In genomic region chr11:55608524-55608920, GRCm38 (mm10) we compare ENCODE assay signal across 11 mouse cellular contexts. TPM values are rescaled to one million over a fixed set of nuclear protein-coding genes. Genes with fewer than 3 reads are reported as not detected.
DNase-seq lines count a peak whose midpoint lies in the region; ATAC-seq and TF ChIP-seq lines count a peak whose summit lies in the region.
"Had no signal": no experiment of that assay in that cellular context is flagged by ENCODE, and none has a peak within 500 bp of the region (broad histone marks: within the 10 kb centered on the region; RNA-seq: fewer than 3 reads in every experiment).

No protein-coding gene starts in this region.

- peaks cover 41% of the 10 kb centered on the region for H3K4me1 ChIP-seq in hindbrain, embryonic 13.5 days (replicated peaks)
- peaks cover 12% of the 10 kb centered on the region for H3K4me1 ChIP-seq in neural tube, embryonic 12.5 days
- H3K4me1 ChIP-seq in stomach, postnatal 0 days (replicated peaks; ENCODE audit: control insufficient read depth, insufficient read depth), result no peaks in the 10 kb centered on the region
- no peaks in the 10 kb centered on the region for H3K4me1 ChIP-seq in kidney, embryonic 14.5 days (ENCODE audit: control insufficient read depth, insufficient read depth, low read length)
- H3K4me1 ChIP-seq: liver, embryonic 12.5 days had no signal

- H3K27ac ChIP-seq in hindbrain, embryonic 13.5 days, result peak overlapping the region; percentile 93
- peak overlapping the region; percentile 77 for H3K27ac ChIP-seq in neural tube, embryonic 12.5 days
- H3K27ac ChIP-seq in stomach, postnatal 0 days (replicated peaks), result no peak overlapping the region
- no peak overlapping the region for H3K27ac ChIP-seq in kidney, embryonic 14.5 days (ENCODE audit: low read depth, low read length)
- H3K27ac ChIP-seq: liver, embryonic 12.5 days had no signal

- H3K4me3 ChIP-seq in hindbrain, embryonic 13.5 days, result peak overlapping the region; percentile 67
- H3K4me3 ChIP-seq in neural tube, embryonic 12.5 days, result peak overlapping the region; percentile 68
- H3K4me3 ChIP-seq in stomach, postnatal 0 days (ENCODE audit: low read depth, low read length), result no peak overlapping the region
- no peak overlapping the region for H3K4me3 ChIP-seq in kidney, embryonic 14.5 days (ENCODE audit: low read length)
- H3K4me3 ChIP-seq: liver, embryonic 12.5 days; myocyte had no signal

- H3K9ac ChIP-seq in hindbrain, embryonic 13.5 days, result peak overlapping the region; percentile 89
- H3K9ac ChIP-seq in neural tube, embryonic 12.5 days, result peak overlapping the region; percentile 84
- H3K9ac ChIP-seq in stomach, postnatal 0 days (ENCODE audit: low read length), result no peak overlapping the region
- H3K9ac ChIP-seq in kidney, embryonic 14.5 days (ENCODE audit: low read depth, low read length), result no peak overlapping the region
- H3K9ac ChIP-seq: liver, embryonic 12.5 days had no signal

- no peaks in the 10 kb centered on the region for H3K36me3 ChIP-seq in hindbrain, embryonic 13.5 days
- H3K36me3 ChIP-seq in neural tube, embryonic 12.5 days, result no peaks in the 10 kb centered on the region
- no peaks in the 10 kb centered on the region for H3K36me3 ChIP-seq in stomach, postnatal 0 days (ENCODE audit: control insufficient read depth, insufficient read depth, low read length)
- H3K36me3 ChIP-seq in kidney, embryonic 14.5 days (ENCODE audit: control insufficient read depth, insufficient read depth, low read length), result no peaks in the 10 kb centered on the region
- H3K36me3 ChIP-seq: liver, embryonic 12.5 days had no signal

- TF ChIP-seq EP300 in stomach, postnatal 0 days (optimal IDR thresholded peaks at IDR 0.05), result no peak

- H3K9me3 ChIP-seq in hindbrain, embryonic 13.5 days, result no peaks in the 10 kb centered on the region
- H3K9me3 ChIP-seq in neural tube, embryonic 12.5 days, result no peaks in the 10 kb centered on the region
- no peaks in the 10 kb centered on the region for H3K9me3 ChIP-seq in stomach, postnatal 0 days (ENCODE audit: control insufficient read depth, low read length)
- H3K9me3 ChIP-seq in kidney, embryonic 14.5 days (ENCODE audit: control insufficient read depth, low read length), result no peaks in the 10 kb centered on the region
- H3K9me3 ChIP-seq: liver, embryonic 12.5 days had no signal

- peak overlapping the region; percentile 68 for H3K4me2 ChIP-seq in hindbrain, embryonic 13.5 days
- peak overlapping the region; percentile 65 for H3K4me2 ChIP-seq in neural tube, embryonic 12.5 days (replicated peaks)
- no peak overlapping the region for H3K4me2 ChIP-seq in stomach, postnatal 0 days (replicated peaks; ENCODE audit: low read depth)
- no peak overlapping the region for H3K4me2 ChIP-seq in kidney, embryonic 14.5 days (replicated peaks; ENCODE audit: low read depth, low read length)
- H3K4me2 ChIP-seq: liver, embryonic 12.5 days had no signal

- peak; percentile 57 for ATAC-seq in hindbrain, embryonic 13.5 days (ENCODE audit: low FRiP score)
- peak; percentile 67 for ATAC-seq in neural tube, embryonic 12.5 days (ENCODE audit: low FRiP score, low read depth)
- ATAC-seq in stomach, postnatal 0 days (ENCODE audit: low FRiP score, low TSS enrichment), result no peak
- ATAC-seq in kidney, embryonic 14.5 days (ENCODE audit: low FRiP score, low TSS enrichment), result no peak
- ATAC-seq: liver, embryonic 12.5 days had no signal

- under 1% methylated on average over 12 of the region's 12 CpGs for WGBS in hindbrain, embryonic 13.5 days
- under 1% methylated on average over 12 of the region's 12 CpGs for WGBS in neural tube, embryonic 12.5 days
- WGBS in stomach, postnatal 0 days, result 9% methylated on average over 12 of the region's 12 CpGs
- 1% methylated on average over 12 of the region's 12 CpGs for WGBS in kidney, embryonic 14.5 days

- DNase-seq in cerebellum, postnatal 14 days, result peak; percentile 26 to 39
- DNase-seq in cerebellum, adult 11-12 months, result no peak
- peak; percentile 66 for DNase-seq in embryo, embryonic 11 days
- no peak for DNase-seq in stomach, postnatal 0 days (ENCODE audit: low spot score)
- no peak for DNase-seq in spleen, adult 12 weeks (ENCODE audit: low spot score)

- TF ChIP-seq CTCF in stomach, postnatal 0 days (IDR thresholded peaks at IDR 0.05; ENCODE audit: low read depth), result no peak

- H3K27me3 ChIP-seq in hindbrain, embryonic 13.5 days, result no peaks in the 10 kb centered on the region
- no peaks in the 10 kb centered on the region for H3K27me3 ChIP-seq in neural tube, embryonic 12.5 days (replicated peaks)
- H3K27me3 ChIP-seq in stomach, postnatal 0 days (ENCODE audit: control insufficient read depth, insufficient read depth, low read length), result no peaks in the 10 kb centered on the region; the same call in 1 of the 2 replicates
- H3K27me3 ChIP-seq in kidney, embryonic 14.5 days (ENCODE audit: control insufficient read depth, insufficient read depth, low read length), result peaks cover 17% of the 10 kb centered on the region; the same call in 1 of the 2 replicates

RNA-seq across cellular contexts. Expression of gene Glra1, which starts 0.5 kb away (rescaled TPM):
- polyA plus RNA-seq in hindbrain, embryonic 13.5 days (2015; fragmentation: Nextera tagmentation; extraction: Ambion mirVana), result 2.1 and 2.7 TPM in 2 replicates
- 5.5 and 6.0 TPM in 2 replicates for polyA plus RNA-seq in neural tube, embryonic 12.5 days (2016; fragmentation: Nextera tagmentation; extraction: Ambion mirVana)
- polyA plus RNA-seq in stomach, postnatal 0 days (2015; fragmentation: Nextera tagmentation; extraction: Ambion mirVana), result 0.06 TPM in 1 of 2 replicates, not detected in the other
- not detected in 2 replicates for polyA plus RNA-seq in kidney, embryonic 14.5 days (2014; fragmentation: Nextera tagmentation; extraction: Ambion mirVana)
- polyA plus RNA-seq: liver, embryonic 12.5 days; stomach, embryonic 14.5 days had no signal

Comparison
In these comparisons a context has a peak if more than half of its experiments do, and no peak if none do; other contexts are left out.
1. DNase-seq: peak in cerebellum, postnatal 14 days (2 of 2) and embryo, embryonic 11 days (single experiment); none in cerebellum, adult 11-12 months (single experiment), stomach, postnatal 0 days (single experiment) and spleen, adult 12 weeks (single experiment).
2. ATAC-seq: peak in hindbrain, embryonic 13.5 days (single experiment) and neural tube, embryonic 12.5 days (single experiment); none in stomach, postnatal 0 days (single experiment) and kidney, embryonic 14.5 days (single experiment).
3. H3K27ac ChIP-seq: peak in hindbrain, embryonic 13.5 days (single experiment) and neural tube, embryonic 12.5 days (single experiment); none in stomach, postnatal 0 days (single experiment) and kidney, embryonic 14.5 days (single experiment).
4. H3K4me2 ChIP-seq: peak in hindbrain, embryonic 13.5 days (single experiment) and neural tube, embryonic 12.5 days (single experiment); none in stomach, postnatal 0 days (single experiment) and kidney, embryonic 14.5 days (single experiment).
5. H3K4me3 ChIP-seq: peak in hindbrain, embryonic 13.5 days (single experiment) and neural tube, embryonic 12.5 days (single experiment); none in stomach, postnatal 0 days (single experiment) and kidney, embryonic 14.5 days (single experiment).
6. H3K9ac ChIP-seq: peak in hindbrain, embryonic 13.5 days (single experiment) and neural tube, embryonic 12.5 days (single experiment); none in stomach, postnatal 0 days (single experiment) and kidney, embryonic 14.5 days (single experiment).